Mouse (Mus musculus) ES-E14 (cell line): Measurements from ENCODE around the gene Gm9857. TPM values are rescaled to one million over a fixed set of nuclear protein-coding genes. Genes with fewer than 3 reads are reported as not detected.

ENCODE experiments used
- DNase-seq: peaks from one replicate; pipeline ENCODE4 v3.0.0-alpha.2; 2013; ENCODE audit warnings: low read depth, low spot score
- H3K27ac ChIP-seq: 2 replicates; pipeline ENCODE4 v1.5.1; 2012; ENCODE audit warnings: low read depth, mild to moderate bottlenecking, low read length, moderate library complexity, mixed read lengths; ENCODE audit not compliant: poor library complexity, insufficient read depth, severe bottlenecking
- H3K36me3 ChIP-seq: 2 replicates; pipeline ENCODE4 v1.6.1; 2012; ENCODE audit warnings: mild to moderate bottlenecking, low read length, moderate library complexity, mixed read lengths; ENCODE audit not compliant: control insufficient read depth, poor library complexity, insufficient read depth, severe bottlenecking
- H3K4me1 ChIP-seq, 2 experiments: fragments of 150-350 bp in 1 of 2; sonication (generic) in 1 of 2; 2 replicates each; pipeline ENCODE4 v1.6.1; 2012; ENCODE audit warnings: low read length in 2 of 2, mild to moderate bottlenecking in 1 of 2, mixed read lengths in 1 of 2; ENCODE audit not compliant: control insufficient read depth in 2 of 2, insufficient read depth in 2 of 2, poor library complexity in 1 of 2
- H3K4me3 ChIP-seq, 2 experiments: fragments of 150-350 bp in 1 of 2; sonication (generic) in 1 of 2; 2 replicates each; pipeline ENCODE4 v1.5.1; 2012; ENCODE audit warnings: low read length in 2 of 2, low read depth in 1 of 2, mild to moderate bottlenecking in 1 of 2, mixed read lengths in 1 of 2; ENCODE audit not compliant: insufficient read depth in 1 of 2, poor library complexity in 1 of 2, severe bottlenecking in 1 of 2
- H3K9ac ChIP-seq: 2 replicates; pipeline ENCODE4 v1.6.1; 2012; ENCODE audit warnings: low read depth, mild to moderate bottlenecking, low read length, mixed read lengths; ENCODE audit not compliant: poor library complexity, insufficient read depth, severe bottlenecking
- H3K9me3 ChIP-seq: fragments of 150-350 bp; sonication (generic); 2 replicates; pipeline ENCODE4 v1.6.1; 2012; ENCODE audit warnings: low read depth, mild to moderate bottlenecking, low read length; ENCODE audit not compliant: control insufficient read depth, insufficient read depth
- CHD2 ChIP-seq: IDR thresholded peaks from 2 replicates; pipeline ENCODE4 v1.6.1; 2014; ENCODE audit warnings: mild to moderate bottlenecking, low read depth, low read length, inconsistent platforms
- HCFC1 ChIP-seq: IDR thresholded peaks from 2 replicates; pipeline ENCODE4 v1.6.1; 2012; ENCODE audit warnings: low read length, inconsistent platforms, borderline replicate concordance; ENCODE audit not compliant: insufficient read depth
- MAFK ChIP-seq: IDR thresholded peaks from 2 replicates; pipeline ENCODE4 v1.6.1; 2014; ENCODE audit warnings: mild to moderate bottlenecking, low read depth, low read length, inconsistent platforms; ENCODE audit not compliant: insufficient read depth
- ZC3H11A ChIP-seq: IDR thresholded peaks from 2 replicates; pipeline ENCODE4 v1.6.1; 2012; ENCODE audit warnings: low read depth, mild to moderate bottlenecking, inconsistent platforms, low read length, borderline replicate concordance
- ZNF384 ChIP-seq: IDR thresholded peaks from 2 replicates; pipeline ENCODE4 v1.6.1; 2012; ENCODE audit warnings: low read depth, low read length, inconsistent platforms
- in situ Hi-C, 2 experiments: fragments of 600-800 bp; cut with MboI; formaldehyde crosslinking; loops; one replicate each; pipeline ENCODE4 v1.15.1; 2025; ENCODE audit warnings: low sequenced_read_pairs in 2 of 2, inconsistent platforms in 1 of 2; ENCODE audit not compliant: unreplicated experiment in 2 of 2
- total RNA-seq: library from RNA; depleted of rRNA; stranded (reverse); fragments of 300-350 nt; gene quantifications from 2 replicates; pipeline ENCODE4 v1.2.3, GENCODE M21; 2012

Gm9857 gene
- total RNA-seq, 1 experiment: 0.76 TPM

GRCm38 (mm10) chr3:108966051-108966450 is 25.8 kb upstream of the Gm9857 start:
- Histone ChIP-seq H3K9ac (no peak overlapping the region), H3K9me3 (no peaks in the 10 kb centered on the region), H3K4me1 (peaks cover 0 to 2% of the 10 kb centered on the region in 2 experiments; a peak in 1 of 4 replicates), H3K4me3 (no peak overlapping the region), H3K27ac (no peak overlapping the region), H3K36me3 (no peaks in the 10 kb centered on the region)
- DNase-seq: no peak
- TF ChIP-seq MAFK (no peak), CHD2 (no peak), ZNF384 (no peak), HCFC1 (no peak), ZC3H11A (no peak)
- in situ Hi-C loops: no loop called here

GRCm38 (mm10) chr3:108964361-108965044 is 24.3 kb upstream of the Gm9857 start:
- in situ Hi-C loops: no loop called here
- Histone ChIP-seq H3K4me3 (no peak overlapping the region), H3K9me3 (no peaks in the 10 kb centered on the region), H3K9ac (no peak overlapping the region), H3K4me1 (peaks cover 0 to 3% of the 10 kb centered on the region in 2 experiments; a peak in 1 of 4 replicates), H3K36me3 (no peaks in the 10 kb centered on the region), H3K27ac (no peak overlapping the region)
- DNase-seq: peak; percentile 69
- TF ChIP-seq HCFC1 (no peak), ZC3H11A (0 out of 2 replicates have a peak, but pooled peaks have one; percentile 9)

DNA sequence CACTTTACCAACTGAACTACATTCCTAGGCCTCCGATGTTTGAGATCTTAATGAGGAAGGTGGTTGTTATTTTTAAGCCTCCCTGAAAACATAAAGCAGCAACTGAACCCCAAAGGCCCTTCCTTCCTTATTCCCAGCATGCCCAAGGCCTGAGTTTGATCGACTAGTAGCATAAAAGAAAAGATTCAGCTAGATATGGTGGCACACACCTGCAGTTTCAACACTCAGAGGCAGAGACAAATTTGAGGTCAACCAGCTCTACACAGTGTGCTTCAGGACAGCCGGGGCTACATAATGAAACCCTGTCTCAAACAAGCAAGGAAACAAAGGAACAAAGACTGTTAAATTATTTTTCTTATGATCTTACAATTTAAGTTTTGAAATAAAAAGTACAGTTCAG is 23.5 kb upstream of the Gm9857 start:
- no peak for DNase-seq
- H3K4me1 ChIP-seq: peaks cover 0 to 3% of the 10 kb centered on the region in 2 experiments; a peak in 1 of 4 replicates
- TF ChIP-seq ZC3H11A (no peak), CHD2 (no peak), ZNF384 (no peak), HCFC1 (no peak), MAFK (no peak)
- H3K9me3 ChIP-seq: no peaks in the 10 kb centered on the region
- no peak overlapping the region for H3K27ac ChIP-seq
- no peak overlapping the region for H3K4me3 ChIP-seq
- in situ Hi-C loops: no loop called here
- H3K9ac ChIP-seq: no peak overlapping the region
- H3K36me3 ChIP-seq: no peaks in the 10 kb centered on the region

- TF ChIP-seq ZNF384 (no peak), HCFC1 (no peak), MAFK (no peak), CHD2 (no peak), ZC3H11A (no peak)
- no peak for DNase-seq
- H3K9ac ChIP-seq: no peak overlapping the region
- H3K36me3 ChIP-seq: no peaks in the 10 kb centered on the region
- peaks cover 0 to 3% of the 10 kb centered on the region in 2 experiments; a peak in 1 of 4 replicates for H3K4me1 ChIP-seq
- no peak overlapping the region for H3K4me3 ChIP-seq
- in situ Hi-C loops: no loop called here
- H3K27ac ChIP-seq: no peak overlapping the region
- no peaks in the 10 kb centered on the region for H3K9me3 ChIP-seq
These were observed 23.0 kb upstream of the Gm9857 start for GRCm38 (mm10) chr3:108963278-108963677.

GRCm38 (mm10) chr3:108961655-108962054 is 21.4 kb upstream of the Gm9857 start:
- Histone ChIP-seq H3K27ac (no peak overlapping the region), H3K4me1 (peaks cover 0 to 3% of the 10 kb centered on the region in 2 experiments; a peak in 1 of 4 replicates), H3K9me3 (no peaks in the 10 kb centered on the region), H3K36me3 (no peaks in the 10 kb centered on the region), H3K4me3 (peak overlapping the region in 1 of 2 experiments; percentile 54; a peak in 2 of 4 replicates), H3K9ac (no peak overlapping the region)
- in situ Hi-C loops: no loop called here
- DNase-seq: no peak
- TF ChIP-seq CHD2 (no peak), HCFC1 (no peak), ZNF384 (no peak), MAFK (no peak)
